Mouse (Mus musculus): ENCODE data around the gene Nit2. TPM values are rescaled to one million over a fixed set of nuclear protein-coding genes. Genes with fewer than 3 reads are reported as not detected.

The Nit2 gene
- polyA plus RNA-seq, 1 experiment from 2014 or later, result 98.7 TPM

DNA sequence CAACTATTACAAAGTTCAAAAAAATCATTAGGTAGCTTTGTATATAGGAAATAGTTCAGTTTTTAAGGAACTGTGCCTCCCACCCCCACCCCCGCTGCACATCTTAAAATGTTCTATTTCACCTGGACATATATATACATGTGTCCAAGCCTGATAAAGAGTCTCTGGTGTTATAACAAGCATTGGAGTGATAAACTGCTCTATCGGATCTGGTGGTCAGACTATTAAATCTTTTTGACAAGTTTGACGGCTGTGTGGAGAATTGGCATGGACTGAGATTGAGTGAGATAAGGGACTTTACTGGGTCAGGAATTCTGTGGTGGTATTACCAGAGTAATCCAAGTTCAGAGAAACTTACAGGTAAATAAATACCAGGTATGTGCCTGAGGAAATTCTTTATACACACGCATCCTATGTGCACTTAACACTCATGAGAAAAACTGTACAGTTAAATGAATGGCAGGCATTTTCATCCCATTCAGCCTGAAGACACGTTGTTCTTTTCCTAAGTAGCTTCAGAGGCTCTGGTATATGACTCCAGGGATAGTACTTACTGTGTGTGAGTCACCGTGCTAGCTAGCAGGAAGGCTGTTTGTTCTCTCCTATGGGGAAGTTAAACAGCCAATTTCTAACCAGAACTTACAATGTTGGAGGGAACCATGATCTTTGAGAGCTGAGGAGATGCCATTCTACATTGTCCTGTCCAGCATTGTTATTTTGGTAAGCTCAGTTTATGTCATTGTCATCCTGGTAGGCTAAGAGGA is 44.3 kb downstream of the Nit2 start:
- peak overlapping the region; percentile 98 for H3K9ac ChIP-seq
- ATAC-seq (ENCODE audit: insufficient number of reproducible peaks, insufficient read depth, low FRiP score, low TSS enrichment, low read depth), result no peak
- peaks cover 22% of the 10 kb centered on the region for H3K4me1 ChIP-seq
- H3K27me3 ChIP-seq, result 0 out of 2 replicates have a peak, but pooled peaks cover 3% of the 10 kb centered on the region
- H3K4me3 ChIP-seq, result peak overlapping the region; percentile 98
- 49% methylated on average over 6 of the region's 6 CpGs for WGBS
- no peak overlapping the region for H3K27ac ChIP-seq
- H3K4me2 ChIP-seq, result peak overlapping the region; percentile 71
- no peaks in the 10 kb centered on the region for H3K36me3 ChIP-seq
- H3K9me3 ChIP-seq, result no peaks in the 10 kb centered on the region

DNA sequence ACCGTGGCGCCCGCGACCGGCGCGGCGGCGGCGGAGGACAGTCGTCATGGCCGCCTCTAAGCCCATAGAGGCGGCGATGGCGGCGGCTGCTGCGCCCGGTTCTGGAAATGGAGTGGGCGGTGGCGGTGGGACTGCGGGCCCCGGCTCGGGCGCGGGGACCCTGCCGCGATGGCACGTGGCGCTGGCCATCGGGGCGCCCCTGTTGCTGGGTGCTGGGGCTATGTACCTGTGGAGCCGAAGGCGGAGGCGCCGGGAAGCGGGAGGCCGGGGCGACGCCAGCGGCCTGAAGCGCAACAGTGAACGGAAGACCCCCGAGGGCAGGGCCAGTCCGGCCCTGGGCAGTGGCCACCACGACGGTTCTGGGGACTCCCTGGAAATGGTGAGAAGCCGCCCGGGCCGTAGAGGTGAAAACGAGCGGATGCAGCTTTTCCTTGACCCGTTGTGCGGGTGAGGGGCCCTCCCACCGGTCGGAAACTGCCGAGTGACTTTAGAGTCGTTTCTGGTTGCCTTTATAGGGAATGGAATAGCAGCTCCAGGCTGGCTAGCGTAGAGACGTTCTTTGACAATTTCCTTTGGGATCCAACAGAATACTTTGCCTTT is 45.2 kb downstream of the Nit2 start:
- H3K9ac ChIP-seq, result peak overlapping the region; percentile 98
- peaks cover 22% of the 10 kb centered on the region for H3K4me1 ChIP-seq
- 0 out of 2 replicates have a peak, but pooled peaks cover 3% of the 10 kb centered on the region for H3K27me3 ChIP-seq
- peak; percentile 48; the same call in 1 of the 2 replicates for ATAC-seq (ENCODE audit: insufficient number of reproducible peaks, insufficient read depth, low FRiP score, low TSS enrichment, low read depth)
- H3K4me2 ChIP-seq, result peak overlapping the region; percentile 71
- H3K9me3 ChIP-seq, result no peaks in the 10 kb centered on the region
- under 1% methylated on average over 57 of the region's 59 CpGs for WGBS
- peak overlapping the region; percentile 98 for H3K4me3 ChIP-seq
- no peaks in the 10 kb centered on the region for H3K36me3 ChIP-seq
- H3K27ac ChIP-seq, result peak overlapping the region; percentile 95

- Histone ChIP-seq H3K4me1 (peaks cover 20% of the 10 kb centered on the region), H3K4me2 (peak within 1 kb of the TSS; percentile 71), H3K9me3 (no peaks in the 10 kb centered on the region), H3K36me3 (no peaks in the 10 kb centered on the region), H3K27ac (peak within 1 kb of the TSS; percentile 95), H3K4me3 (peak within 1 kb of the TSS; percentile 98), H3K9ac (peak within 1 kb of the TSS; percentile 98), H3K27me3 (0 out of 2 replicates have a peak, but pooled peaks cover 3% of the 10 kb centered on the region)
- WGBS, result under 1% methylated on average over 37 of the region's 37 CpGs
- peak; percentile 99 for ATAC-seq (ENCODE audit: insufficient number of reproducible peaks, insufficient read depth, low FRiP score, low TSS enrichment, low read depth)
Measured at GRCm38 (mm10) chr16:57120913-57121815, 46.0 kb downstream of the Nit2 start, which contains the start of gene Tomm70a. Gene Tomm70a (plus strand): TSS chr16:57121703.

- Histone ChIP-seq H3K9me3 (no peaks in the 10 kb centered on the region), H3K4me2 (no peak overlapping the region), H3K9ac (no peak overlapping the region), H3K27ac (no peak overlapping the region), H3K4me1 (peaks cover 2% of the 10 kb centered on the region), H3K27me3 (0 out of 2 replicates have a peak, but pooled peaks cover 3% of the 10 kb centered on the region), H3K36me3 (no peaks in the 10 kb centered on the region), H3K4me3 (no peak overlapping the region)
- ATAC-seq (ENCODE audit: insufficient number of reproducible peaks, insufficient read depth, low FRiP score, low TSS enrichment, low read depth), result no peak
- 83% methylated on average over 2 of the region's 2 CpGs for WGBS
Measured at GRCm38 (mm10) chr16:57117562-57117961, 49.6 kb downstream of the Nit2 start.

DNA sequence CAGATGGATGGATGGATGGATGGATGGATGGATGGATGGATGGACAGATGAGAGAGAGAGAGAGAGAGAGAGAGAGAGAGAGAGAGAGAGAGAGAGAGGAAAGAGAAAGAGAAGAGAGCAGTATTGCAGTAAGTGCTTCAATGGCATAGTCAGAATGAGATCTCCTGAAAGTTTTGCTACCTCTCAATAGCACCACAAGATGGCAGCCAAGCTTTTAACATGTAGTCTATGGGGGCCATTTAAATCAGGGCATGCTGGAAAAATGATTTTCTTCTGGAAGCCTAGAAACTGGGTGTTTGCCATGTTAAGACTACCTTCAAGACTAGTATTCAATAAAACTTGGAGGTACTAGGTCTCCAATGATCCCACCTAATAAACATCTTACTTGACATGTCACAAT is 51.1 kb downstream of the Nit2 start:
- Histone ChIP-seq H3K9ac (no peak overlapping the region), H3K36me3 (no peaks in the 10 kb centered on the region), H3K27me3 (0 out of 2 replicates have a peak, but pooled peaks cover 3% of the 10 kb centered on the region), H3K4me1 (no peaks in the 10 kb centered on the region), H3K27ac (no peak overlapping the region), H3K4me3 (no peak overlapping the region), H3K9me3 (no peaks in the 10 kb centered on the region), H3K4me2 (no peak overlapping the region)
- ATAC-seq (ENCODE audit: insufficient number of reproducible peaks, insufficient read depth, low FRiP score, low TSS enrichment, low read depth), result no peak

Other genes with a start within 250 kb of the Nit2 start
- not detected in 2 replicates for gene Lnp1, start 239.3 kb downstream of the Nit2 start, polyA plus RNA-seq (2015; fragmentation: Nextera tagmentation; extraction: Ambion mirVana)
- 0.42 TPM in 1 of 2 replicates, not detected in the other for gene Tmem45a2, start 96.0 kb downstream of the Nit2 start, polyA plus RNA-seq (2015; fragmentation: Nextera tagmentation; extraction: Ambion mirVana)
- gene Tomm70a, start 45.6 kb downstream of the Nit2 start, polyA plus RNA-seq (2015; fragmentation: Nextera tagmentation; extraction: Ambion mirVana), result 41.3 and 41.8 TPM in 2 replicates
- gene Tbc1d23, start 64.2 kb upstream of the Nit2 start, polyA plus RNA-seq (2015; fragmentation: Nextera tagmentation; extraction: Ambion mirVana), result 32.9 and 33.6 TPM in 2 replicates
- gene Tmem30c, start 125.5 kb upstream of the Nit2 start, polyA plus RNA-seq (2015; fragmentation: Nextera tagmentation; extraction: Ambion mirVana), result 0.18 and 0.25 TPM in 2 replicates
- 24.0 and 27.6 TPM in 2 replicates for gene Filip1l, start 185.8 kb upstream of the Nit2 start, polyA plus RNA-seq (2015; fragmentation: Nextera tagmentation; extraction: Ambion mirVana)

Measured in embryonic facial prominence, embryonic 13.5 days (tissue).